10 mouse cellular contexts compared by ENCODE assay signal in genomic region chr3:137919398-137919797, GRCm38 (mm10). TPM values are rescaled to one million over a fixed set of nuclear protein-coding genes. Genes with fewer than 3 reads are reported as not detected.
DNase-seq lines count a peak whose midpoint lies in the region; ATAC-seq and TF ChIP-seq lines count a peak whose summit lies in the region.
"Had no signal": no experiment of that assay in that cellular context is flagged by ENCODE, and none has a peak within 500 bp of the region (broad histone marks: within the 10 kb centered on the region; RNA-seq: fewer than 3 reads in every experiment).

No protein-coding gene starts in this region.

- H3K4me3 ChIP-seq in heart, embryonic 14.5 days (ENCODE audit: control insufficient read depth in 1 of 2, insufficient read depth in 1 of 2, low read depth in 1 of 2, low read length in 2 of 2), result peak overlapping the region; percentile 83 to 89; a peak in 3 of 4 replicates
- H3K4me3 ChIP-seq in ES-Bruce4 (ENCODE audit: low read depth, low read length), result peak overlapping the region; percentile 75; the same call in 1 of the 2 replicates
- peak overlapping the region; percentile 84 for H3K4me3 ChIP-seq in forebrain, embryonic 16.5 days (replicated peaks; ENCODE audit: low read length)
- H3K4me3 ChIP-seq in liver, embryonic 16.5 days (ENCODE audit: low read depth, low read length), result peak overlapping the region; percentile 98

- peaks cover 33% of the 10 kb centered on the region for H3K36me3 ChIP-seq in heart, embryonic 14.5 days (ENCODE audit: control insufficient read depth, insufficient read depth, low read length)
- peaks cover 7% of the 10 kb centered on the region; the same call in 1 of the 2 replicates for H3K36me3 ChIP-seq in ES-Bruce4 (ENCODE audit: control insufficient read depth, insufficient read depth, low read length, poor library complexity, severe bottlenecking)
- H3K36me3 ChIP-seq in forebrain, embryonic 16.5 days (ENCODE audit: control insufficient read depth, insufficient read depth), result peaks cover 11% of the 10 kb centered on the region; the same call in 1 of the 2 replicates
- peaks cover 6% of the 10 kb centered on the region; the same call in 1 of the 2 replicates for H3K36me3 ChIP-seq in liver, embryonic 16.5 days (ENCODE audit: control insufficient read depth, insufficient read depth)

- intact Hi-C loops in heart, postnatal 25 days (cut with DNase I), result loop anchor here (2.0 kb wide), 2 partner anchors 53 to 225 kb away; partner anchors contain the start of genes Dnajb14 and Mttp

- no peak for DNase-seq in heart, postnatal 25 days (ENCODE audit: low spot score)
- DNase-seq in cerebellum, adult 8-10 months, result no peak
- DNase-seq in frontal cortex, postnatal 10 days (ENCODE audit: low spot score in 2 of 2), result no peak
- DNase-seq in B cell, adult 2 months, result no peak
- DNase-seq: lung, postnatal 36 days; thymus, postnatal 25 days had no signal

- peak overlapping the region; percentile 93 for H3K9ac ChIP-seq in heart, embryonic 14.5 days (ENCODE audit: low read length)
- peak overlapping the region; percentile 58 for H3K9ac ChIP-seq in ES-Bruce4 (ENCODE audit: low read depth, poor library complexity, severe bottlenecking)
- peak overlapping the region; percentile 87 for H3K9ac ChIP-seq in forebrain, embryonic 16.5 days (replicated peaks; ENCODE audit: low read depth, low read length)
- peak overlapping the region; percentile 97 for H3K9ac ChIP-seq in liver, embryonic 16.5 days (ENCODE audit: low read depth, low read length)

- no peaks in the 10 kb centered on the region for H3K27me3 ChIP-seq in heart, embryonic 14.5 days (ENCODE audit: control insufficient read depth, insufficient read depth, low read length)
- no peaks in the 10 kb centered on the region for H3K27me3 ChIP-seq in ES-Bruce4 (ENCODE audit: control insufficient read depth, insufficient read depth, low read length, poor library complexity, severe bottlenecking)
- H3K27me3 ChIP-seq in forebrain, embryonic 16.5 days (replicated peaks; ENCODE audit: control insufficient read depth, insufficient read depth, low read length), result no peaks in the 10 kb centered on the region
- H3K27me3 ChIP-seq in liver, embryonic 16.5 days (ENCODE audit: control insufficient read depth, insufficient read depth, low read depth, low read length), result no peaks in the 10 kb centered on the region

- H3K27ac ChIP-seq in heart, embryonic 14.5 days (replicated peaks in 1 of 2; ENCODE audit: control insufficient read depth in 1 of 2, insufficient read depth in 1 of 2, low read depth in 2 of 2, low read length in 2 of 2), result no peak overlapping the region; a peak in 1 of 4 replicates
- H3K27ac ChIP-seq in ES-Bruce4 (ENCODE audit: insufficient read depth, low read length), result peak overlapping the region; percentile 5; the same call in 1 of the 2 replicates
- no peak overlapping the region for H3K27ac ChIP-seq in forebrain, embryonic 16.5 days (ENCODE audit: low read length)
- H3K27ac ChIP-seq in liver, embryonic 16.5 days (ENCODE audit: low read length), result 0 out of 2 replicates have a peak overlapping the region, but pooled peaks have one; percentile 94

- ATAC-seq in heart, embryonic 14.5 days (ENCODE audit: insufficient number of reproducible peaks, insufficient read depth, low FRiP score, low read depth), result no peak
- ATAC-seq in forebrain, embryonic 16.5 days, result no peak
- ATAC-seq in liver, embryonic 16.5 days (ENCODE audit: low read depth), result no peak

- no peak for TF ChIP-seq EP300 in ES-Bruce4 (IDR thresholded peaks at IDR 0.05; ENCODE audit: insufficient read depth, low read depth, low read length)

- TF ChIP-seq POLR2A in ES-Bruce4 (IDR thresholded peaks at IDR 0.05; ENCODE audit: insufficient read depth, low read length), result no peak

- H3K4me1 ChIP-seq in heart, embryonic 14.5 days (ENCODE audit: control insufficient read depth in 2 of 2, insufficient read depth in 2 of 2, low read length in 2 of 2), result peaks cover 2 to 14% of the 10 kb centered on the region in 2 experiments; a peak in 2 of 4 replicates
- no peaks in the 10 kb centered on the region for H3K4me1 ChIP-seq in ES-Bruce4 (ENCODE audit: control insufficient read depth, insufficient read depth, low read length)
- peaks cover 18% of the 10 kb centered on the region for H3K4me1 ChIP-seq in forebrain, embryonic 16.5 days (replicated peaks; ENCODE audit: control insufficient read depth, insufficient read depth, low read length)
- peaks cover 13% of the 10 kb centered on the region for H3K4me1 ChIP-seq in liver, embryonic 16.5 days (ENCODE audit: control insufficient read depth, low read depth, low read length)

- peak overlapping the region; percentile 65 for H3K4me2 ChIP-seq in heart, embryonic 14.5 days (ENCODE audit: low read length)
- peak overlapping the region; percentile 83 for H3K4me2 ChIP-seq in forebrain, embryonic 16.5 days (ENCODE audit: low read length)
- peak overlapping the region; percentile 91 for H3K4me2 ChIP-seq in liver, embryonic 16.5 days (ENCODE audit: low read depth, low read length)

- TF ChIP-seq CTCF in ES-Bruce4 (IDR thresholded peaks at IDR 0.05; ENCODE audit: low read depth, low read length), result no peak

- H3K9me3 ChIP-seq in heart, embryonic 14.5 days (ENCODE audit: control insufficient read depth, low read length), result no peaks in the 10 kb centered on the region
- H3K9me3 ChIP-seq in ES-Bruce4 (replicated peaks; ENCODE audit: control insufficient read depth, insufficient read depth, low read length, poor library complexity, severe bottlenecking), result no peaks in the 10 kb centered on the region
- H3K9me3 ChIP-seq in forebrain, embryonic 16.5 days (ENCODE audit: control insufficient read depth, low read length), result no peaks in the 10 kb centered on the region
- H3K9me3 ChIP-seq in liver, embryonic 16.5 days (replicated peaks; ENCODE audit: control insufficient read depth, low read length), result no peaks in the 10 kb centered on the region

- WGBS in heart, embryonic 14.5 days, result 89% methylated on average over 7 of the region's 7 CpGs
- 90% methylated on average over 7 of the region's 7 CpGs for WGBS in forebrain, embryonic 16.5 days
- WGBS in liver, embryonic 16.5 days (ENCODE audit: insufficient replicate concordance), result 82% methylated on average over 7 of the region's 7 CpGs

RNA-seq across cellular contexts. Expression of gene Lamtor3, which starts 1.1 kb away (rescaled TPM):
- polyA plus RNA-seq in heart, embryonic 14.5 days (2014; fragmentation: Nextera tagmentation; extraction: Ambion mirVana), result 103 and 116 TPM in 2 replicates
- total RNA-seq in heart, postnatal 25 days (2021), result 10 to 100 TPM; 92.8 to 96.6 TPM
- 47.1 and 55.3 TPM in 2 replicates for polyA plus RNA-seq in ES-Bruce4 (2011; ENCODE audit: insufficient read depth, insufficient read length, low read depth, missing spikeins)
- 141 and 145 TPM in 2 replicates for polyA plus RNA-seq in forebrain, embryonic 16.5 days (2015; fragmentation: Nextera tagmentation; extraction: Ambion mirVana)
- 48.2 and 50.2 TPM in 2 replicates for polyA plus RNA-seq in liver, embryonic 16.5 days (2015; fragmentation: Nextera tagmentation; extraction: Ambion mirVana)

RNA-seq across cellular contexts. Expression of gene Dnajb14, which starts 51.9 kb away (rescaled TPM):
- polyA plus RNA-seq in heart, embryonic 14.5 days (2014; fragmentation: Nextera tagmentation; extraction: Ambion mirVana), result 10.2 and 13.2 TPM in 2 replicates
- 10 to 100 TPM; 10.7 to 10.8 TPM for total RNA-seq in heart, postnatal 25 days (2021)
- polyA plus RNA-seq in ES-Bruce4 (2011; ENCODE audit: insufficient read depth, insufficient read length, low read depth, missing spikeins), result 9.3 and 10.5 TPM in 2 replicates
- polyA plus RNA-seq in forebrain, embryonic 16.5 days (2015; fragmentation: Nextera tagmentation; extraction: Ambion mirVana), result 7.8 and 12.2 TPM in 2 replicates
- polyA plus RNA-seq in liver, embryonic 16.5 days (2015; fragmentation: Nextera tagmentation; extraction: Ambion mirVana), result 3.0 and 4.3 TPM in 2 replicates

RNA-seq across cellular contexts. Expression of gene H2afz, which starts 55.1 kb away (rescaled TPM):
- 992 and 1,071 TPM in 2 replicates for polyA plus RNA-seq in heart, embryonic 14.5 days (2014; fragmentation: Nextera tagmentation; extraction: Ambion mirVana)
- 10 to 100 TPM; 58.3 to 61.6 TPM for total RNA-seq in heart, postnatal 25 days (2021)
- 629 and 682 TPM in 2 replicates for polyA plus RNA-seq in ES-Bruce4 (2011; ENCODE audit: insufficient read depth, insufficient read length, low read depth, missing spikeins)
- polyA plus RNA-seq in forebrain, embryonic 16.5 days (2015; fragmentation: Nextera tagmentation; extraction: Ambion mirVana), result 1,163 and 1,308 TPM in 2 replicates
- polyA plus RNA-seq in liver, embryonic 16.5 days (2015; fragmentation: Nextera tagmentation; extraction: Ambion mirVana), result 801 and 896 TPM in 2 replicates

Comparison
In these comparisons a context has a peak if more than half of its experiments do, and no peak if none do; other contexts are left out.
1. H3K27ac ChIP-seq: peak in ES-Bruce4 (single experiment) and liver, embryonic 16.5 days (single experiment); none in heart, embryonic 14.5 days (0 of 2) and forebrain, embryonic 16.5 days (single experiment).
2. Peak in every context shown above with its lines, with median percentiles within 50 percentile points of each other: H3K4me2 ChIP-seq, H3K4me3 ChIP-seq and H3K9ac ChIP-seq.